Mouse (Mus musculus) A20 (cell line): Measurements from ENCODE around the gene Mdga2.

Source experiments
- DNase-seq: peaks from one replicate; pipeline ENCODE4 v3.0.0-alpha.2; 2011; ENCODE audit warnings: low read depth, low spot score

Gene Mdga2

DNA sequence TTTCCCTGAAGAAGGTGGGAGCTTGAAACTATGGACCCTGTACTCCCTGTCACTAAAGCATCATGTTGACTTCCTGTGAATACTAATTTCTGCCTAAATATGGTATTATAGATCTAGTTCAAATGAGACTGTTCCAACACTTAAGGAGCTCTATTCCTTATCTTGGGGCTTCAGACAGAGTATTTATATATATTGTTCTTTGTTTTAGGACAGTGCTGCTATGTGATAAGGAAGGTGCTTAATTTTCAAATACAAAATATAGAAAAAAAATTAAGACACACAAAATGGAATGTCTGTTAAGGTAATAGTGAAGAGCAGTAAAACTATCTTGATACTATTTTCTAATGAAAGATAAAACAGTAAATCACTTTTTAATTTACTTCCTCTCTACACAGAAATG lies 517.3 kb downstream of the Mdga2 start:
- no peak for DNase-seq

DNA sequence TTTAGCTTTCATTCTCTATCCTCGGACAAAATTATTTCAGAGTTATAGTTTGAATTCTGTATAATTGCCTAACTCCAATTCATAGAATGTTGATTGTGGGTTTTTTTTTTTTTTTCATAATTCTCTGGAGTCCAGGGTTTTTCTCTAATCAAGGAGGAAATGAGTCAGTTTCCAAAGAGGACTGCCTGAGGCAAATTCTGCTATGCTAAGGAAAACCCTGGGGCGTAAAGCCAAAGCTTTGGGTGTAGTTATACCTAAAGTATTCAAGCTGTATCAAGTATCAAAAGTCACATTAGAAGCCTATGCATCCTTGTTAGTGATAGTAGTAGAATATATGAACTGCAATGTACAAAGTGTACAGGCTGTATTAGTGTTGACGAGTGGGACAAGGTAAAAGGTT lies 519.6 kb downstream of the Mdga2 start:
- no peak for DNase-seq

DNA sequence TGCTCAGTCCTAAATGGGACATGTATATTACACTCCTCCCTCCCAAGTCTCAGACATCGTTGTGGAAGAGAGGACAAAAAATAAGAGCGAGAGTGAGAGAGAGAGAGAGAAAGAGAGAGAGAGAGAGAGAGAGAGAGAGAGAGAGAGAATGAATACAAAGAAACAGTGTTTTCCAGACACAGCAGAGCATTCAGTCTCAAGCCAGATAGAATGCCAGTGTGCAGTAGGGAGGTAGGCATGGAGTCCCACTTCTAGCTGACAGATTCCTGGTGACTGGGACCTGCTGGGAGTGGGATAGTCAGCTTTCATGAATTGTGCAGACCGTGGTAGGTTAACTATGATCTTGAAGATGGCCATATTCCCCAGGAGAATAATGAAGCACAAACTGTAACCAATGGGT lies 542.8 kb downstream of the Mdga2 start:
- no peak for DNase-seq

DNA sequence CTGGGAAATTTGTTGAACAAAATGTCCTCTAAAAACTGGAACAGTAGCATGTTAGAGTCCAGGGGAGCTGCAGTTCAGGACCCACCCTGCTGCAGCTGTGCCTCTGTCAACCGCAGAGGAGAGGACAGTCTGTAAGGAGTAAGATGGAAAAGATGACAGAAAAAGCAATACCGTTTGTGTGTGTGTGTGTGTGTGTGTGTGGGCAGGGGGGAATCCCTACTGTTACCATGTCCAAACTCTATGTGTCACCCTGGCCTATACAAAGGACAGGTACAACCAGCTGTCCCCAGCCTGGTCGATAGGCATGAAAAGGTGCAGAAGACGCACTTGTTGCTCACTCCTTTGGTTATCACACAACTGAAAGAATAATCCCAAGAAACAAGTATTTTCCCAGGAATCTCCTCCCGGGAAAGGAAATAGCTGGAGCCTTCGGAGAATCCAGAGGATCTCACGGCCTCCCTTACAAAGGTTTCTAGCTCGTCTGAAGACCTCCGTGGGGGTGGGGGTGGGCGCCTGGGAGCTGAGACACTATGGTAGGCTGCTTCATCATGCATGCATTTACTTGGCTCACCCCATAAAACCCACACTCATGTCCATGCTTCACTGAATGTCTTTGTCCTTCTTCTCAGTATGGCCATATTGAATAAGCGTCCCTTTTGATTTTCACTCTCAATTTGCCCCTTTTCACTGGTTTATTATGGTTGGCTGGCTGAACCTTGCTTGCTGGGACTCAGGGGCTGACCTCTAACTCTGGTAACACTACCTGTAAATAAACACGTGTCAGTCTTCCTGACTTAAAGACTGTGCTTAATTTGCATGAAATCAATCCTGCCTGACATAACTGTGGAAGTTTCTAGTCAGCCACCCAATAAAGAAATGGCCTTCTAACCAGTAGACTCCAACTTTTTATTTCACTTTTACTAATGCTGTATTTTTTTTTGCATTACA lies 573.5 kb downstream of the Mdga2 start:
- DNase-seq, result no peak

DNA sequence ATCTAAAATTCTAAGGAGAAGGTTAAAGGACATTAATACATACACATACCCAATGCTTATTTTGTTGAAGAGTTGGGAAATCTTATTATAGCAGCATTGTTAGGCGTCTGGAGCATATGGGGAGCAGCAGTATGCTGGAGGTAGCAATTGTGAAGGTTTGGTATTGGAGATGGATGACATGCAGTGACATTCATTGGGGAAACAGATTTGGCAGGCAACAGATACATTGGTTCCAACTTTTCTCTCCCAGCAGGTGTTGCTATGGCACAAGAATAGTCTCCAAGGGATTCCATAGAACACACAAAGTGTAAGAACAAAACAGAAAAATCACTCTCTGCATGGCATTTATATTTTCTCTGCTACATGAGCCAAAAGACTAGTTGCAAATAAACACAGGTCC lies 581.9 kb downstream of the Mdga2 start:
- no peak for DNase-seq

DNA sequence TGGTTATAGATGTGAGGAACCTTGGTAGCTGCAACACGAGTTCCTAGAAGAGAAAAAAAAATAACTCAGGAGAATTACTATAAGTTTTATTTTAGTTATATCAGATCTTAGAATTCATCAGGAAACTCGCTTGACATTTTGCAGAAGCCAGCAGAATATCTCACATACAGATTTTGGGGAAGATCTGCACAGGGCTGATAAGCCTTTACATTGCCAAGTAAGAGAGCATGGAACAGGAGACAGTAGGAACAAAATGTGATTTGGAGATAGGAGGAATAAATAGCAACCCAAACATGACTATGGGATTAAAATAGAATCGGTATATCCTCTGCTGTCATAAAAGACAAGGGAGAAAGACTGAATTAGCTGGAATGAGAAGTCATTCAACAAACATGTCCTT lies 602.4 kb downstream of the Mdga2 start:
- no peak for DNase-seq

DNA sequence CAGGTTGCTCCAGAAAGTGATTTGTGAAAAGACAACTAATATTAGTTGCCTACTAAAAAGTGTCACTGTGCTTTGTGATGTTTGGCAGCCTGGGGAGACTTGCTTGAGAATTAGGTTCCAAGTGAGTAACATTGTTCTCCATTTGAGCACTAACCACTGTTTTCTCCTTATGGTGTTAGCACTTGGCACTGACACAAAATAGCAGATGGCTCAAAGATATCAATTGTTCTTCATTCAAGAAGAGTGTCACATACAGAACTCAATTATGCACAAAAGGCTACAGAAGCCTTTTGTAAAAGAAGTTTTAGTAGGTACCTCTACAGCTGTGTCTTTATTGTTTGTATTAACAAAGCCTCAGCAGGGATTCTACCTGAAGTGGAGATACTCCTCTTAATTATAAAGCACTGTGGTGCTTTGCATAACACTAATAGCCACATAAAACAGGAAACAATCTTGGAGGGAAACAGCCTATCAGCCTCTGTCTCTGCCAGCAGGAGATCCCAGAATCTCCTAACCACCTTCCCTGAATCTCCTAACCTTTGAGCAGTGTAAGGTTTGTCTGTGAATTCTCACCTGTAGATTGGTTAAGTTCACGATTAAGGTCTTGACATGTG lies 630.6 kb downstream of the Mdga2 start:
- no peak for DNase-seq

DNA sequence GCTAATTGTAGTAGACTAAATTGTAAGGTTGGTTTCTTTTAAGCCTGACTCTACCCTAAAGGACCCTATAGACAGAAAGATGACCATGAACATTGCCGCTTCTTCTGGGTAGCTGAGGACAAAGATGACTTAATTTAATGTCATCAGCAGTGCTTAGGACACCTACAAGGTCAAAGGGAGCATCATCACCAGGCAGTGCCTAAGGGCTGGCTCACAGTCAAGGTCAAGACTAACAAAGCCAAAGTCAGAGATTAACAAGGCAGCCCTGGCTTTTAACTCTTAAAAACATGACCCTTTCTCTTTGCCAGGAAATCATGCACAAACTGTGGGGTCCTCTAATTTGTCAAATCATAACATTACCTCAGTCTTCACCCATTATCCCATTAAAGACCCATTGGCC lies 657.0 kb downstream of the Mdga2 start:
- no peak for DNase-seq

DNA sequence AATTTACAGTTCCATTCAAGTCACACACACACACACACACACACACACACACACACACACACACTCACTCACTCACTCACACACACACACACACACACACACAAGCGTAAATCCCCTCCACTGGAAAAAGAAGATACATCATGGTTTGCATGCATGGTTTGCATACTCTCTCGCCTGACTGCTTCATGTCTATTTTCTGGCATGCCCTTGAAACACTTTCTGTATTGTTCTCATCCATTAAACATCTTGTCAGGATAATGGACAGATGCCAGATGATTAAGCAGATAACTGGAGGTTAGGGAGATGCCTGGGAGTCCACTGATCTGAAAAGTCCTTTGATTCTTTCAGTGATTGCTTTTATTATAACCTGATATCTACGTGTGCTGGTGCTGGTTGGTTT lies 665.5 kb downstream of the Mdga2 start:
- DNase-seq, result peak; percentile 13

DNA sequence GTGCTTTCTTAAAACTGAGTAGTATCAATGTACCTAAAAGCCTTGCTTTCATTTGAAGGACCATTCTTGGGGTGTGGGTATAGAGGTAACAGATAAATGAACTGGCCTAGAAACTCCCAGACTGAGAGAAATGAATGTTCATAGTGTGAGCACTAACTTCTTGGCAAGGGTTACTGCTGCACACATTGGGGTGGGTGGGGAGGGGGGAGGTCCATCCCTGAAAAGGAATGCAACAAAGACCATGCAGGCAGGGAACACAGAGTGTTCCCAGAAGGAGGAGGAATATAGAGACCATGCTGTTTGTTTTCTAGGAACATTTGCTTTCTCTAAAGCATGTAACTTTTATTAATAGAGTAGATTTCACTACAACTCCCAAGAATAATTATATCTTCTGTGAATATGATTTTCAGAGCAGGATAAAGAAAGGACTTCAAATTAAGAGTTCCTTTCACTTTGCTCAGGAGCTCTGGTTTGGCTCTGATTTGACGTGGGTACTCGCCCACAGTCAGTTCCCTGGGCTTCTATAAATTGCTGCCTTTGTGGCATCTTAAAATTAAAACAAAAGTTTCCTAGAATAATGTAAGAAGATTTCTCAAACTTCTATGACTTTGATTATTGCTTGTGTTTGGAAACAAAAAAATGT lies 666.0 kb downstream of the Mdga2 start:
- DNase-seq, result no peak

DNA sequence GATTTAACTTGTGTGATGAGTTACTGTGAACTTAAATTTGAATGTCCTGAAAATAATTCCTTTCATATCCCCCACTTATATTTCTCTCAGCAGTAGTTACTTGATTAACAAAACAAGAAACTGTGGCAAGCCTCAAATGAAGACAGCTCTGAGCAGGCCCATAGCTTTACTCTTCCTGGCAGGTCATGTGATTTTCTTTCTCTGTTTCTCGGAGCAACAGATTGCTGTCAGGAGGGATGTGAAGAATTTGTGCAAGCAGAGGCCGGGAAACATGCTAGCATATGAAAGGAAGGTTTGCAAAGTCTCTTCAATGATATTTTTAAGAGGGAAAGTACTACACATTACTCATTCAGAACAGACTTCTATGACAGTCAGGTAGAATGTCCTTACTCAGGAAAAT lies 697.4 kb downstream of the Mdga2 start:
- DNase-seq, result no peak

DNA sequence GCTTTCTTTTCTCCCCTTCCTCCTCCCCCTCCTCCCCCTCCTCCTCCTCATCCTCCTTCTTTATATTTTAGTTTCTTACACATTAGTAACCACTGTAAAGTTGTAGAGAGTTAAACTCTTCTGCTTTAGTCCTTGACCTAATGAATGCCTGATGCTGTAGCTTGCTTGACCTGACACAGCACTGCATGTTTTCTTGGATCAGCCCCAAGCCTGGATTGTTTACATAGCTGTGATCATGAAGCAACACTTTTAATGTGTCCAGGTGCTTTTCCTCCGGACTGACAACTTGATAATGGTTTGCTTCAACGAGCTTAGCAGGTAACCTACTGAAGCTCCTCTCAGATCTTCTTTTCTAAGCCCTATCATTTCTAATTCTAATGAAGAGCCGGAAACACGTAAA lies 723.1 kb downstream of the Mdga2 start:
- DNase-seq, result no peak

DNA sequence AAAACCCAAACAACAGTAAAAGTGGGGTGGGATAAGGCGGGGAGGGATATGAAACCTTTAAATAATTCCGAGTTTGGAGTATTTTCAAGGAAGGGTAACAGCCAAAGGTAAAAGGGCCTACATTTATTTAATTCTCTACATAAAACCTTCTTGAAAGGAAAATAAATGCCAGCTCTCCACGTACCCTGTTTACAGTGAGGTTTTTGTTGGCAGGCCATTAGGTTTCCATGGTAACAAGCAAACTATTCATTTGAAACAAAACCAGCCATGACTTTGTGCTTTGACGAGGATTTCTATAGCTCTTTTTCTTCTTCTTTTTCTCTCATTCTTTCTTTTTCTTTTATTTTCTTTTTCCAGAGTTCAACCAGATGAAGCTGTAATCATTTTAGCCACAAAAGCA lies 751.5 kb downstream of the Mdga2 start:
- DNase-seq, result no peak

DNA sequence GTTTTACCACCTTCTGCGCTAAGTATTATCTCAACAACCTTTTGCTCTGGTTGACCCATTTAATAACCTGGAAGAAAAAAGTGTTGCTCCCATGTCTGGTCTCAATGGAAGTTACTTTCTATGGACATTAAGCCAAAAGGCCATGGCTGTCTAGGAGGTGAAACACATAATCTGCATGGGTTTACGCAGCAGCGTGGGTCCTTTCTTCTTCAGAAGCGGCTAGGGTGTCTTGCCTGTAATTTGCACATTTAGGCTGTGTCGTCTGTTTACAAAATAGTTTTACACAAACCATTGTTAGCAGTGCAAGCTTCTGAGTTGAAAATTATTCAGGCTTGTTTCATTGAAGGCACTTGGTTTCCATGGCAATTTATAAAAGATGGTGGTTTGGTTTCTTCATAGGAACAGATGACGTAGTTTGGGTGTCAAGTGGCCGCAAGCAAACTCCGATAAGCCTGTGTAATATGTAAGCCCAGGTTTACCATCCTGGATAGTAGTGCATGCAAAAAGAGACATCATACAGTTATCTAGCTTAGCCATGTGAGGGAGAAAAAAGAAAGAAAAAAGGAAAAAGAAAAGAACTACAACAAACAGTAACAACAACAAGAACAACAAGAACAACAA lies 752.0 kb downstream of the Mdga2 start:
- DNase-seq, result no peak

DNA sequence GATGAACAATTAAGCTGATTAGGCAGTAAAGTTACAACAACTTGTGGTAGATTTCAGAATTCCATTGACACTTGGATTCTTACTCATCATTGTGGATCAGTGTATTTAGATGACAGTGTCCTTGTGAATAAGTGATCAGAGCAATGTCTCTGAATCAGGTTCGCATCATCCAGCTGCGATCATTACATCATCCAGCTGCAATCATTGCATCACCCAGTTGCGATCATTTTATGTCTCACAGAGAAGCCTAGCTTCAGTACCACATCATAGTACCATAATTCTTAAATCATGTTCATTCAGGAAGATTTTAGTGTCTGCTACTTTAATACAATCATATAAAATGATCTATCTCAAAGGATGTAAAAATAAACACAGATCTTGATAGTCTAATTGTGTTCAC lies 756.8 kb downstream of the Mdga2 start:
- no peak for DNase-seq

DNA sequence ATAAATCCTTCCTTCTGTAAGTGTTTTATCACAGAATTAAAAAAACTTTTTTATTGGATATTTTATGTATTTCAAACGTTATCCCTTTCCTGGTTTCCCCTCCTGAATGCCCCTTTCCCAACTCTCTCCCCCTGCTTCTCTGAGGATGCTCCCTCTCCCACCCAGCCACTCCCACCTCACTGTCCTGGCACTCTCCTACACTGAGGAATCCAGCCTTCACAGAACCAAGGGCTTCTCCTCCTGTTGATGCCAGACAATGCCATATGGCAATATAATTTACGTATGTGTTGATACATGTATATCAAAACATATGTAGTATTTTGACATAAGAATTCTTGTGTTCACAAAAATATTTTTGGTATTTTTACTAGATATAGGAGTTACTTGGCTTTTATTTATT lies 779.0 kb downstream of the Mdga2 start:
- DNase-seq, result no peak
